Mouse (Mus musculus) embryonic fibroblast, embryonic 13.5 days (primary cell): ENCODE data around the gene Rab11fip5. TPM values are rescaled to one million over a fixed set of nuclear protein-coding genes. Genes with fewer than 3 reads are reported as not detected.
A peak's percentile ranks its signal among the peaks of the same experiment; 100 is the strongest.

Source experiments
- H3K27ac ChIP-seq: 2 replicates; pipeline ENCODE4 v1.5.1; 2012; ENCODE audit warnings: low read length, control low read depth, inconsistent platforms; ENCODE audit not compliant: insufficient read depth
- H3K4me1 ChIP-seq: 2 replicates; pipeline ENCODE4 v1.6.1; 2011; ENCODE audit warnings: low read length; ENCODE audit not compliant: control insufficient read depth, insufficient read depth
- H3K4me3 ChIP-seq: 2 replicates; pipeline ENCODE4 v1.5.1; 2011; ENCODE audit warnings: mild to moderate bottlenecking, control low read depth, low read length; ENCODE audit not compliant: insufficient read depth
- CTCF ChIP-seq: IDR thresholded peaks from 2 replicates; pipeline ENCODE4 v1.5.1; 2011; ENCODE audit warnings: mild to moderate bottlenecking, control low read depth, low read length, moderate library complexity, borderline replicate concordance; ENCODE audit not compliant: insufficient read depth
- POLR2A ChIP-seq: IDR thresholded peaks from 2 replicates; pipeline ENCODE4 v1.6.1; 2011; ENCODE audit warnings: low read depth, mild to moderate bottlenecking, control low read depth, low read length, moderate library complexity
- polyA plus RNA-seq: library from polyadenylated mRNA; stranded (reverse); fragments of >200 nt; gene quantifications from 2 replicates; pipeline ENCODE4 v1.2.4, GENCODE M21; 2011; ENCODE audit warnings: low read depth; ENCODE audit not compliant: missing spikeins, insufficient read length

The Rab11fip5 gene
- polyA plus RNA-seq, 1 experiment = 27.2 TPM

DNA sequence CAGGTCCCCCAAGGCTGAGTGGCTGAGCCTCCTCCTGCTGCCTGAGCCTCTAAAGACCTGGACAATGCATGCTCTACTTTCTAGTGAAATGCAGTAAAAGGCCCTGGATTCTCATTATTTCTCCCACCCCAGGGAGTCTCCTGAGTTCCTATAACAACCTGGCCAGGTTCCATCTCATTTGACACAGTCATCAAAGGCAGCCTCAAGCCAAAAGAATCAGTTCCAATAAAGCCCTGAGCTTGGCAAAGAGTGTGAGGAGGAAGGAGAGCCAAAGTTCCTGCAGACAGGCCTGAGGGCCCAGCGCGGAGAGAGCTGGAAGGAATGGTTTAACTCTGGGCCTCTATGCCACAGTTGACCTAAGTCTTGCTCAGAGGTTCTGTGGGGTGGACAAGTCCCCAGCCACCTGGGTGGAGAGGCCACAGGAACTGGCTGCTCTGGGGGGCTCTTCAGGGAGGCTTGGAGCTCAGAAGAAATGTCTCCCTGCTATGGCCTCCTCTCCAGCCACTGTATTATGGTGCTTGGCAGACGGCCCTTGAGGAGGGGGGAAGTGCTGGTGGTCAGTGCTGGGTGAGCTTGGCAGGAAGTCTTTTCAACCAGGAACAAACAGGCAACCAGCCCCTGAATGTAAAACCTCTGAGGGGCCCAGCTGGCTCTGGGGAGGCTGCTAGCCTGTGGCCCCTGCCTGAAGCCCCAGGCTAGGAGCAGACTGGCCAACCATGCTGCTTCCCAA lies 71.9 kb downstream of the Rab11fip5 start:
- TF ChIP-seq POLR2A (no peak), CTCF (no peak)
- no peaks in the 10 kb centered on the region for H3K4me1 ChIP-seq
- H3K27ac ChIP-seq = peak overlapping the region; percentile 65
- no peak overlapping the region for H3K4me3 ChIP-seq

DNA sequence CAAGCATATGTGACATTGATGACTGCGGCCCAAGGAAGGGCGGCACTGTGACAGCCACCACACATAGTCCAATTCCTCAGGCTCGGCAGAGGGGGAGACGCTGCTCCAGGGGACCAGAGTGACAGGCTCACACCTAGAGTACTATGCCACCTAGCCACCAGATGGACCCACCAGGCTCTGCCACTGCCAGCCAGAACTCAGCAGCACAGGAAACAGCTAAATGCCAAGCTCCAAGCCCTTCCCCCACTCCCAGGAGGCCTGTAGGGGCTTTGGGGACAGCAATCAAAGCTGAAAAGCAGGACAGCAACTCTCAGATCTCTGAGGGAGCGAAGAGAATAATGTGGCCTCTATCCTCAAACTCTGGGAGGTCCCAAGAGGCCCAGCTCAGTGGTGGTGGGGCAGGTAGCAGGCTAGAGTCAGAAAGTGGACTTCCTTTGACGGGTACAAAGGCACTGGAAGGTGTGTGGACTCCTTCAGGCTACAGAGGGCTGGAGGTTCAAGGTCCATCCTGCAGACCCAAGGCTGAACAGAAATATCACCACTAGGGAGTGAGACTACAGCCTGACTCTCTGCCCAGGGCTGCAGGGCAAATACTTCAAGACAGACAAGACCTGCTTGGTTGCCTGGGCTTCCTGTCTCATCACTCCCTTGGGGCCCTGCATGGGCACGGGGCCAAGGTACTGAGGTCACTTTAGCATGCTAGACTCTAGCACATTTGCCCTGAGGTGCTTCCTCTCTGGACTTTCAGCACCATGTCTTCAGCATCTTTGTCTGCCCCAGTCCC lies 78.9 kb downstream of the Rab11fip5 start:
- no peak overlapping the region for H3K4me3 ChIP-seq
- no peak overlapping the region for H3K27ac ChIP-seq
- no peaks in the 10 kb centered on the region; the same call in 1 of the 2 replicates for H3K4me1 ChIP-seq
- TF ChIP-seq CTCF (no peak; the same call in 1 of the 2 replicates), POLR2A (no peak)

DNA sequence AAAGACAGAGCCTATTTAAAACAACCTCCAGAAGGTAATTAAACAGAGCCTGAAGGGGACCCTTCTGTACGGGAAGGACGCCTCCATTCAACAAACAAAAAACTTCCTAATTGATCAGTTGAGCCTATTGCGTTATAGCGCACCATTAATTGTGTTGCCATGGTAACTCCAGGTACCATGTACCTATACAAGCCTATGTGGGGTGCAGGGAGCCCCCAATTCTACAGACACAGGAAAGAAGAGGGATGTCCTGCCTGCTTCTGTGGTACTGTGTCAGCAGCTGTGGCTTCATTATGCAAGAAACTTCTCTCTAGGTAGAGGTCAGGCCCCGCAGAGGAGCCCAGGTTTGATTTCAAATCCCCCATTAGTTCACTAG lies 80.4 kb downstream of the Rab11fip5 start:
- Histone ChIP-seq H3K27ac (no peak overlapping the region), H3K4me1 (no peaks in the 10 kb centered on the region; the same call in 1 of the 2 replicates), H3K4me3 (no peak overlapping the region)
- TF ChIP-seq POLR2A = no peak
- no peak for TF ChIP-seq CTCF

DNA sequence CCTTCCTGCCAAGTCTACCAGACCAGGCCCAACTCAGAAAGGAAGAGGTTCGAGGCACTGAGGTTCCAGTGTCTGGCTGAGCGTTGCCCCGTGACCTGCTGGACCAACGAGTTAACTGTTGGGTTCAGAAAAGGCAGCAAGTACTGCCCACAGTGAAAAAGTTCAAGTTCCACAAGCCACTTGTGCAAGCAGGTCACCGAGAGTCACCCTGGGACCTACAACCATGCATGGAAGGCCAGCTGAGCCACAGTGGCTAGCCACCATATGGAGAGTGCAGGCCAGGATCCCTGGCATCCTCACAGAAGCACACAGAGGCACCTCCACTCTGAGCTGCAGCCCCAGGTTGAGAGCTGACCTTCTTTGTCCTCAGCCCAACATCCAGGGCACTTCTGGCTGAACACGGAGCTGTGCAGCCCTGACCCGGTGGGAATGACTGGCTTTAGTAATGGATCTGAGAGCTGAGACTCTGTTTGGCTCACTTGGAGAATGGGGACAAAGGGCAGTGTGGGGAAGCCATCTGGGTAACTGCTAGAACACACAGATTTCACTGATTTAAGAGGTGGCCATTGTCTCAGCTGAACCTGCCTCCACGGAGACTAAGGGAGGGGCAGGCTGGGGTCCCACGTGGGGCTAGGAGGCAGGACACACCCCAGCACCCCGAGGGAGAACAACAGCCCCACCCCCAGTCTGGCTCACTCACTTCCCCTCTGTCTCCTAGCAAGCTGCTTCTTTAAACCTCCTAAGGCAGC lies 81.0 kb downstream of the Rab11fip5 start:
- H3K27ac ChIP-seq = no peak overlapping the region
- no peaks in the 10 kb centered on the region; the same call in 1 of the 2 replicates for H3K4me1 ChIP-seq
- TF ChIP-seq POLR2A (no peak), CTCF (no peak)
- H3K4me3 ChIP-seq = no peak overlapping the region

DNA sequence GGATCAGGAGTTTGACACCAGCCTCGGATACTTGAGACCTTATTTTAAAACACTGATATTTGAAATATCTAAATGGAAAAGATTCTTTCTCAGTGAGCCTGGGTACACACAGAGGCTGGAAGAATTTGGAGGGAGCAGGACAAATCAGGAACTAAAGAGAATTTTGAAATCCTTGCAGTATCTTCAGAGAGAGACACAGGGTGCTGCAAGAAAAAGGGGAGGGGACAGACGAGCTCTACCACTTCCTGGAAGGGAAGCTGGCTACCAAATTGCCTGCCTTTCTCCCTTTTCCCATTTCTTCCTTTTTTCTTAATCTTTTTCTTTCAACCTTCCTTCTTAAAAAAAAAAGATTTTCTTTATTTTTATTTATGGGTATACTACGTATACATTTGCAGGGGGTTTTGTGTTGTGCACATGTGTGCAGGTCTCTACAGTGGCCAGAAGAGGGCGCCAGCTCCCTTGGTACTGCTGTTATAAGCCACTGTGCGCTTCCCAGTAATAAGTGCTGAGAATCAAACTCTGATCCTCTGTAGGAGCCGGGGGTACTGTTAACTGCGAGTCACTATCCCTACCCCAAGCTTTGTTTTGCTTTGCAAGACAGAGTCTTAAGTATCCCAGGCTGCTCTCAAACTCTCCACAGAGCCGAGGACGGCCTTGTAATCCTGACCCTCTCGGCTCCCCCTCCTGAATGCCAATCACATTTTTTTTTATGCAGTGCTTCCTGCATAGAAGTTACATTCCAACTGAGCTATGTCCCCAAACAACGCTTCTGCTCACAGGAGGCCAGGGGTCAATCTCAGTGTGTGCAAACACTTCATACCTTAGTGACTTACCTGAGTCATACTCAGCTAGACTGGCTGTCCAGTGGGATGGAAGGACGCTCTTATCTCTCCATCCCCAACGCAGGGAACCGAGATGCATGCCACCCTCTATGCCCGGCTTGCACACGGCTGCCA lies 83.3 kb downstream of the Rab11fip5 start:
- H3K4me3 ChIP-seq = no peak overlapping the region
- TF ChIP-seq CTCF (peak; percentile 14; the same call in 1 of the 2 replicates), POLR2A (no peak)
- no peaks in the 10 kb centered on the region; the same call in 1 of the 2 replicates for H3K4me1 ChIP-seq
- H3K27ac ChIP-seq = no peak overlapping the region

DNA sequence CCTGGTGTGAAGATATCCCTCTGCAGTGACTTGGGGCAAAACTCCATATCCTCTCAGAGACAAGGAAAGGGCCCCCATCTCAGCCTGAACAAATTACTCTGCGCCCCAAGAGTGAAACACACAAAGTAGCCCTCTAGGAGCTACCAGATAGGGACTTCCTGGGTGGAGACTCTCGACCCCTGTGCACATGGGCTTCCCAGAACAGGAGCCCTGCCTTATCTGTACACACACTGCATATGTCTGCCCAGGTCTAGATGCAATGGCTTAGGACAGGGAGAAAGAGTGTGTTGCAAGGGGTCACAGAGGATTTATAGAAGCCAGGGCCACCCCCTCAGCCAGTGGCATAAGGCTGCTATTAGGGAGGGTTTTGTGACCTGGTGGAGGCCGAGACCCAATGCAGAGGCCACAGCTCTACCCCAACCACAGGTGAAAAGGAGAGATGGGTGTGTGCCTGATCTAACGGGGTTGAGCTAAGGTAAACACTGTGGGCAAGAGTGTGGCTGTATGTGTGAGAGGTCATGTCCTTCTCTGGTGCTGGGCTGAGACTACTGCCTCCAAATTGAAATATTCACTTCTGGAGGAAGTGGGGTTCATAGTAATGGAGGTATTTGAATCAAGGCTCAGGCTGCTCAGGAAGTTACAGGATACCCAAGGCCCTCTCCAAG lies 86.1 kb downstream of the Rab11fip5 start:
- H3K4me1 ChIP-seq = no peaks in the 10 kb centered on the region
- TF ChIP-seq CTCF (no peak), POLR2A (no peak)
- no peak overlapping the region for H3K27ac ChIP-seq
- no peak overlapping the region for H3K4me3 ChIP-seq

DNA sequence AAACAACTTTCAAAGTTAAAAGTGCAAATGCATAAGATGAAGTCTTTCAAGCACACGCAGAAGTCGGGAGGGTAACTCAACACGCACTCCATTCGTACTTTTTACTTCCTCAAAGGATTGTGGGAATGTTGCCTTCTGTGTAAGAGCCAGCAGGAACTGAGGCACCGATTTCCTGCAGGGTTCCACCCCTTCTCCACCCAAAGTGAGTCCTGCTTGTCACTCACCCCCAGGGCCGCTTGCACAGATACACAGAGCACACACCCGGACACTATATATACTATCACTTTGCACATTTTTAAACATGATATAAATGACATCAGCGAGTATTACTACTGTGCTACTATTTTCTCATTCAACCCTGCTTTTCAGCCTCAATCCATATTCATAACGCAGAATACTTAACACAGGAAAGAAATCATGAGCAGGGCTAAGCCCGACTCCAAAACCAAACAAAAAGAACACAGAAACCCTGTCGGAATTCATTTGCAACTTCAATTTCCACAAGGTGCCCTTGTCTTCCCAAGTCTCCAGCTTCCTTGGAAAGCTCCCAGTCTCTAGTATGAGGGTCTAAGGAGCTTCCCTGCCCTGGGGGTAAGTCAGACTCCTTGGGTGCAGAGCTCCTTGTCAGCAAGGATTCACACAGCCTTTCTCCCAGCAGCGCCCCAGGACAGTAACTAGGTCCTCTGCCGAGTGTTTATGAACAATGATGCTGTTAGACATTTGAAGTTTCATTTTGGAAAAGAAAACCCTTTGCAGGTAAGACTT lies 88.0 kb downstream of the Rab11fip5 start:
- Histone ChIP-seq H3K4me1 (no peaks in the 10 kb centered on the region), H3K4me3 (no peak overlapping the region), H3K27ac (no peak overlapping the region)
- TF ChIP-seq POLR2A (no peak), CTCF (no peak)

Other genes with a start within 250 kb of the Rab11fip5 start
- gene Spr, start 236.9 kb downstream of the Rab11fip5 start, polyA plus RNA-seq = 29.7 and 38.2 TPM in 2 replicates
- gene Emx1, start 187.2 kb downstream of the Rab11fip5 start, polyA plus RNA-seq = not detected in 2 replicates
- gene Sfxn5, start 41.2 kb downstream of the Rab11fip5 start, polyA plus RNA-seq = 8.2 and 9.7 TPM in 2 replicates
- not detected in 2 replicates for gene Noto, start 49.3 kb upstream of the Rab11fip5 start, polyA plus RNA-seq
- 34.8 and 36.3 TPM in 2 replicates for gene Smyd5, start 57.4 kb upstream of the Rab11fip5 start, polyA plus RNA-seq
- gene Cct7, start 76.9 kb upstream of the Rab11fip5 start, polyA plus RNA-seq = 244 and 265 TPM in 2 replicates
- gene Pradc1, start 77.3 kb upstream of the Rab11fip5 start, polyA plus RNA-seq = 8.8 and 9.9 TPM in 2 replicates
- 0.20 and 0.26 TPM in 2 replicates for gene Fbxo41, start 128.4 kb upstream of the Rab11fip5 start, polyA plus RNA-seq
- 0.25 TPM in 1 of 2 replicates, not detected in the other for gene Egr4, start 139.0 kb upstream of the Rab11fip5 start, polyA plus RNA-seq
- gene Alms1, start 212.9 kb upstream of the Rab11fip5 start, polyA plus RNA-seq = 5.7 and 7.2 TPM in 2 replicates